Mouse (Mus musculus): ENCODE data around the gene Gjd3. TPM values are rescaled to one million over a fixed set of nuclear protein-coding genes. Genes with fewer than 3 reads are reported as not detected.
"Not testable (repeated sequence)": the region's sequence is repeated elsewhere in the genome, so short reads cannot be mapped to it uniquely, and the experiment has no call there.

The Gjd3 gene
- total RNA-seq, 2 experiments from 2014 or later = not detected

DNA sequence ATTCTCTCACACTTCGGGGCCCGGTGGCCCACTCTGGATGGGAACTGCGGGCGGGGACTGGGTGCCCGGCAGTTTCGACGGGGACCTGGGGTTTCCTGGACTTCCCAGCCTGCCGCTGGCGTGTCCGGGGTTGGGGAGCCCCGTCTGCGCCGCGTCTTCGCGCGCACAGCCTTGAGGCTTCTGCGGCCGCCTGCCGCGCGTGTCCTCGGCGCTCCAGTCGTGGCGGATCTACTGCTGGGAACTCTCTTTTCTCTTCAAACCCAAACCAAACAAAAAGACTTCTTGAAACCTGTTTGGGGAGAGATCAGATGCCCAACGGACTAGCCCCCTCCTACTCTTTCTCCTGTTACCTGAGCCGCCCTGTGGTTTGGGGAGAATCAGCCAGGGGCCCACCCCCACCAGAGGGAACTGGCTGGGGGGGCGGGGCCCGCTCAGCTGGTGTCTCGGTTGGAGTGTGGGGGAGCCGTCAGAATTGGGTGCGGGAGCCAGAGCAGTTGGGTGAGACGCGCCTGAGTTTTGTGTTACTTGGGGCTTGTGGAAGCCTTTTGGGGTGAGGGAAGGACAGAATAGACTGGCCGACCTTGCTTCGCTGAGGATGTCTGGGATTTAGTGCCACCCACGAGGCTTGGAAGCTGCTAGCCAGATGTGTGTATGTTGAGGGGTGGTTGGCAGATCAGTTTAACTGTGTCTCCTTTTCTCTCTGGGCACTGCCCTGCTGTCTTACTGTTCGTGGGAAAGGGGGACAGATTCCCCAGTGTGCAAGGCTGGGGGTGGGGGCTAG, 44.7 kb downstream of the Gjd3 start:
- DNase-seq = peak; percentile 76
- intact Hi-C loops (cut with DNase I; ENCODE audit: low total_unique reads) = no loop called here

DNA sequence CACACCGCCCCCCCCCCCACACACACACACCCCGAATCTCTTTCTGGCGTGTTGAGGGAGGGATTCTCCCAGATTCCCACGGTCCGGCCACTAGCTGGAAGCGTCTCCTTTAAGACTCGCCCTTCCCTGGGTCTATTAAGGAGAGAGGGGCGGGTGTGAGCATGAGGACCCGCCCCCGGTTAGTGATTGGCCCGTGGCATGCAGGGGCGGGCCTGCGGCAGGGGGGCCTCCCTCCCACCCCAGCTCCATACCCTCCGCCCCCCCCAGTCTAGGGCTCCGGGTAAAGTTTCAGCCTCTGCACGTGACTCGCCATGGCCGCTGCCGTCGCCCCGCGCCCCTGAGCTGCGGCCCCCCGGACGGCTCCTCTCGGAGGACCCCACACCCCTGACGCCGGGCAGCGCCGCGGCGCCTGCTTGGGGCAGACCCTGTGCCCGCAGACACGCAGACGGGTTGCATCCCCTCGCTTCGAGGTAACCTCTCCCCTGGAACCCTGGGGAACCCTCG, 45.4 kb downstream of the Gjd3 start:
- intact Hi-C loops (cut with DNase I; ENCODE audit: low total_unique reads) = no loop called here
- peak; percentile 94 for DNase-seq

DNA sequence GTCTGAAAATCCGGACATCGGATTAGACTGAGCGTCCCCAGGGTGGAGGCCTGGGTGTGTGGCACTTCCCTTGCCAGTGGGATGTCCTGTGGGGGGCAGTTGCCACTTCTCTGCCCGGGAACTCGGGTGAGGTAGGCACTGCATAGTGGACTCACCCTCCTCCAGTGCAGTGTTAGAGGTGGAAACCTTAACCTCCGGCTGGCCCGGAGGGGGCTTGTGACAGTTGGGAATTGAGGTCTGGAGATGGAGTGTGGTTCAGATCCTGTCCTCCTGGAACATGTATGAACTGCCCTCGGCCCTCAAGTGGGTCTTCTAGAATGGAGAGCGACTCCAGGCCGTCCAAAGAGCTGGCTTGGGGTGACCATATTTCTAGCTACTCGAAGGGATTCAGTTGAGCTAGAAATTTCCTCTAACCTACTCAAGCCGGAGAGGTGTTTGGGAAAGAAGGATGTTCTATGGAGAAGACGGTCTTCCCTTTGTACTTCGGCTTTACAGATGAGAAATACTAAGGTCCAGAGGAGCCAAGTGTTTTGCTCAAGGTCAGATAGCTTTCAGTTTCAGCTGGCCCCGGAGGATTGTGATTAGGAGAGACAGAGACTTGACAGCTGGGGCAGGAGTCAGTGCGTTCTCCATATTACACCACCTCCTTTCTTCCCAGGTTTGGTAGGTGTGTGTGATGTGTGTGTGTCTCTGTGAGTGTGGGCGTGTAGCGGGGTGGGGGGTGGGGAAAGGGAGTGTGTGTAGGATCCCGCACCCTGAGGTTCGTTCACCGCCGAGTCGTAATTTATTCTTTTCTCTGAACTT, 46.0 kb downstream of the Gjd3 start:
- intact Hi-C loops (cut with DNase I; ENCODE audit: low total_unique reads) = no loop called here
- no peak for DNase-seq

DNA sequence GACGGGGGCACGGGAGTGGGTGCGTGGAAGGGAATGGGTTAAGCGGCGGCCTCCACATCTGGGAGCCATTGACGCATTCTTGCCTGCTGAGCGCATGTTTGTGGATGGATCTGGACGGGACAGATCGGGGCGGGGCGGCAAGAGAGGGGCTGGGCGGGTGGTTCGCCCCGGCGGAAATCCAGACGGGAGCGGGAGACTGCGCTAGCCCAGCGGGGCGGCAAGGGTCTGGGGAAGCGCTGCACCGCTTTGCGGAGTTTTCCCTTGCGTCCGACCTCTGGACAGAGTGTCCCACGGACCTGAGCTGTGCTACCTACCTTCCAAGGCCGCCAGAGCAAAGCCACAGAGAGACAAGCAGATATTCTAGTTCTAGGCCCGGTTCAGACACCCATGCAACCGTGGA, 46.6 kb downstream of the Gjd3 start:
- intact Hi-C loops (cut with DNase I; ENCODE audit: low total_unique reads) = no loop called here
- peak; percentile 89 for DNase-seq

DNA sequence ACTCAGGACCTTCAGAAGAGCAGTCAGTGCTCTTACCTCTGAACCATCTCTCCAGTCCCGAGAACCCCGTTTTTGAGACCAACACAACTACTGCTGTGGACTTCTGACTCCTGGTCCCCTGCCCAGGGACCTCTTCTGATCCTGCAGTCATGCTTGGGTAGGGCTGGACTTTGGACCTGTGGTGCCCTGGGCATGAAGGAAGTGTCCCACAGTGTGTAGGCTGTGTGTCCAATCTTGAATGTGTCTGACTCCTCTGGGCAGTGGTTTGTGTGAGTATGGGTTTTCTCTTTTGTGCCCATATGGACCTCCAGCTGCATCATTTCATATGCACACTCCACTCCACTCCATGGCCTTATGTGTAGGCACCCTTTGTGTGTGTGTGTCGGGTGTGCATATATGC, 47.7 kb downstream of the Gjd3 start:
- intact Hi-C loops (cut with DNase I; ENCODE audit: low total_unique reads) = no loop called here
- DNase-seq = no peak

DNA sequence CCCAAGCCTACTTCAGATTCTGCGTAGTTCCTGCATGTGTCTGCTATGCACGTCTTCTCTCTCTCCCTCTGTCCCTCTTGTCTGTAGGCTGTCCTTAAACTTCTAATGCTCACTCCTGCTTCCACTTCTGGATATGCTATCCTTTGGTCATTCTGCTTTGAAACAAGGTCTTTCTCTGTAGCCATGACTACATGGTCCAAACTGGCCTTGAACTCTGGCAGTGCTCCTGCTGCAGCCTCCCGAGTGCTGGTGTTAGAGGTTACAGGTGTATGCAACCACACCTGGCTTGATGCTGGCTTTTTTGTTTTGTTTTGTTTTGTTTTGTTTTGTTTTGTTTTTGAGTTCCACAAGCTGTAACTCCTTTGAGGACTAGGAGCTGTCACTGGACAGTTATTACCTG, 48.4 kb downstream of the Gjd3 start:
- intact Hi-C loops (cut with DNase I; ENCODE audit: low total_unique reads) = no loop called here
- no peak for DNase-seq

DNA sequence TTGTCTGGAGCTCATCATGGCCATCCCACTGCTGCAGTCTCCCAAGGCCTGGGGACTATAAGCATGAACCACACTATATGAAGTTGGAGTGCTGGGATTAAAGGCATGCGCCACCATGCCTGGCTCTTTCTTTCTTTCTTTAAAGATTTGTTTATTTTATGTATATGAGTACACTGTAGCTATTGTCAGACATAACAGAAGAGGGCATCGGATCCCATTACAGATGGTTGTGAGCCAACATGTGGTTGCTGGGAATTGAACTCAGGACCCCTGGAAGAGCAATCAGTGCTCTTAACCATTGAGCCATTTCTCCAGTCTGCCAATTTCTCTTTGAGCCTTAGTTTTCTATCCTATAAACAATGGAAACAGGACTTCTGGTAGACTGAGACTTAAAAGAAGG, 49.0 kb downstream of the Gjd3 start:
- intact Hi-C loops (cut with DNase I; ENCODE audit: low total_unique reads); DNase-seq: not testable (repeated sequence)

DNA sequence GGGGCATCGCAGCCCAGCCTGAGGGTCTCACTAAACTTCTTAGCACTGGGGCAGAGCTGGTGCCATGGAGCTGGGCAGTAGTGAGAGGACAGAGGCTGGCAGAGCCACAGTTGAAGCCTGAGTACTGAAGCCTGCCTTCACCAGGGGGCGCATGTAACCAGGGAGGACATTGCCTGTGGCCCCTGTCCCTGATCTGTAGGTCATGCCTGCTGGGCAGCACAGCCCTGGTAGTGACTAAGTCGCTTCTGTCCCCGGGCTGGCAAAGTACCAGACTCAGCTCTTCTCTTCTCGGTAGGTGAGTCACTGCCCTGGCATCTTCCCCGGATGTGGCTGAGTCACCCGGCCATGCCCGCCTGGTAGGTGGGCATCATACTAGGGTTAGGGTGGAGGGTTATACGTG, 49.7 kb downstream of the Gjd3 start:
- DNase-seq = peak; percentile 85
- intact Hi-C loops (cut with DNase I; ENCODE audit: low total_unique reads) = no loop called here

DNA sequence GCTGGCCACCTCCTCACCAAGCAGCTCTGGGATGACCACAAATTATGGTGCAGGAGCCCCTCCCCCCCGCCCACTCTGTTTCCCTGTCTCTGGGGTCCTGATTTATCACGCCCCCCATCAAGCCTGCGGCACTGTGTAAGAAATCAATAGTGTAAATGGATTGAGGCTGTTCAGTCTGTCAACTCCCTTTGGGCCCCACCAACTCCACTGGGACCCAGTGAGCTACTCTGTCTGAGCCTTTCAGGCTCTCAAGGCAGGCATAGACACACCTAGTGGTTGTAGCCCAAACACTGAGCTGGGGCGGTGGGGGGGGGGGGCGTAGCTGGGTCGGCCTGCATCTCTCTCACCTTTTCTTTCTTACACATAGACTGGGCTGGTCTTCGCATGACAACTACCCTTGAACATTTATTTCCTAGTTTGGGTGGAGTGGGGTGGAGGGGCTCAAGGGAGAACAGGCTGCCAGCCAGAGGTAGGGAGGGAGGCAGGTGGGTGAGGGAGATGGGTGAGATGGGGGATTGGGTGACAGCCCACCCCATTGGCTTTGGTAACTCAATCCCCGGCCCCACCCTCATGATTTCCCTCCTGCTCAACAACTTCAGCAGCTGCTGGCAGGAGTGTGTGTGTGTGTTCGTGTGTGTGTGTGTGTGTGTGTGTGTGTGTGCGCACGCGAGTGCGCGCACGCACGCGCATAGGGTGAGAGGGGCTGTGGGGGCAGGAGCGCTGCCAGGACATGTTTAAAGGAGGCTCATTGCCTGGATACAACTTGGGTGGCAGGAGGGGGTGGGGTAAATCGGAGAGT, 50.3 kb downstream of the Gjd3 start:
- DNase-seq = no peak
- intact Hi-C loops (cut with DNase I; ENCODE audit: low total_unique reads) = no loop called here

Other genes starting within 250 kb of the Gjd3 start
- gene Thra, start 242.4 kb downstream of the Gjd3 start, total RNA-seq (2021) = 100 to 1,000 TPM in 1 of 2 experiments, 10 to 100 TPM in 1; 91.8 to 106 TPM
- gene Nr1d1, start 207.7 kb downstream of the Gjd3 start, total RNA-seq (2021) = 10 to 100 TPM; 27.3 to 64.6 TPM
- gene Msl1, start 187.5 kb downstream of the Gjd3 start, total RNA-seq (2021) = 10 to 100 TPM; 49.0 to 55.3 TPM
- gene Casc3, start 178.1 kb downstream of the Gjd3 start, total RNA-seq (2021) = 10 to 100 TPM; 20.1 to 21.5 TPM
- 1 to 10 TPM in 1 of 2 experiments, under 1 TPM in 1; 0.49 to 1.1 TPM for gene Rapgefl1, start 146.2 kb downstream of the Gjd3 start, total RNA-seq (2021)
- gene Wipf2, start 119.4 kb downstream of the Gjd3 start, total RNA-seq (2021) = 1 to 10 TPM; 4.4 to 4.6 TPM
- gene Cdc6, start 75.2 kb downstream of the Gjd3 start, total RNA-seq (2021) = 1 to 10 TPM in 1 of 2 experiments, under 1 TPM in 1; 0.78 to 1.3 TPM
- 10 to 100 TPM; 13.7 to 19.7 TPM for gene Rara, start 55.2 kb downstream of the Gjd3 start, total RNA-seq (2021)
- gene Top2a, start 41.2 kb upstream of the Gjd3 start, total RNA-seq (2021) = 10 to 100 TPM; 13.8 to 16.9 TPM
- gene Igfbp4, start 58.2 kb upstream of the Gjd3 start, total RNA-seq (2021) = 100 to 1,000 TPM in 1 of 2 experiments, 10 to 100 TPM in 1; 76.9 to 104 TPM
- gene Tns4, start 106.3 kb upstream of the Gjd3 start, total RNA-seq (2021) = under 1 TPM in 1 of 2 experiments, not detected in 1; 0.10 TPM
- under 1 TPM; 0.10 to 0.11 TPM for gene Ccr7, start 172.1 kb upstream of the Gjd3 start, total RNA-seq (2021)
- gene Smarce1, start 248.0 kb upstream of the Gjd3 start, total RNA-seq (2021) = 10 to 100 TPM; 35.8 to 45.7 TPM